Mouse (Mus musculus) intestine, embryonic 15.5 days (tissue): Measurements from ENCODE around the gene Gucy2g. TPM values are rescaled to one million over a fixed set of nuclear protein-coding genes. Genes with fewer than 3 reads are reported as not detected.

Source experiments
- ATAC-seq: fragments of 200-750 bp; cut with Nextera tagmentation; 2 replicates; pipeline ENCODE4 v1.8.0; 2017; ENCODE audit warnings: moderate TSS enrichment, moderate library complexity
- H3K27ac ChIP-seq: fragments of 300-500 bp; sonication (generic); 2 replicates; pipeline ENCODE4 v1.5.1; 2015; ENCODE audit warnings: mild to moderate bottlenecking, inconsistent platforms
- H3K27me3 ChIP-seq: fragments of 300-500 bp; sonication (generic); replicated peaks from 2 replicates; pipeline ENCODE4 v1.6.1; 2015; ENCODE audit warnings: inconsistent platforms
- H3K36me3 ChIP-seq: fragments of 300-500 bp; sonication (generic); 2 replicates; pipeline ENCODE4 v1.6.1; 2015; ENCODE audit warnings: inconsistent platforms
- H3K4me1 ChIP-seq: fragments of 300-500 bp; sonication (generic); replicated peaks from 2 replicates; pipeline ENCODE4 v1.6.1; 2015; ENCODE audit warnings: inconsistent platforms
- H3K4me2 ChIP-seq: fragments of 300-500 bp; sonication (generic); replicated peaks from 2 replicates; pipeline ENCODE4 v1.6.1; 2015; ENCODE audit warnings: mild to moderate bottlenecking, inconsistent platforms
- H3K4me3 ChIP-seq: fragments of 300-500 bp; sonication (generic); replicated peaks from 2 replicates; pipeline ENCODE4 v1.5.1; 2015; ENCODE audit warnings: inconsistent platforms
- H3K9ac ChIP-seq: fragments of 300-500 bp; sonication (generic); 2 replicates; pipeline ENCODE4 v1.6.1; 2015; ENCODE audit warnings: inconsistent platforms
- H3K9me3 ChIP-seq: fragments of 300-500 bp; sonication (generic); 2 replicates; pipeline ENCODE4 v1.6.1; 2016; ENCODE audit warnings: inconsistent platforms
- WGBS: fragments of 180-500 bp; shearing (Covaris S2); methylation state at CpG from one replicate; pipeline ENCODE4 v1.1.7; 2015; 5-methylcytosine and 5-hydroxymethylcytosine counted together
- polyA plus RNA-seq: library from polyadenylated mRNA; unstranded; fragments of >200 nt; fragmentation: Nextera tagmentation; extraction: Ambion mirVana; gene quantifications from 2 replicates; pipeline ENCODE4 v1.2.1, GENCODE M21; 2015

Gucy2g gene
- polyA plus RNA-seq, 1 experiment from 2014 or later, result not detected

GRCm38 (mm10) chr19:55194520-55195170 lies 46.4 kb downstream of the Gucy2g start:
- no peak overlapping the region for H3K9ac ChIP-seq
- H3K27ac ChIP-seq, result peak overlapping the region; percentile 51
- peak; percentile 76 for ATAC-seq
- no peaks in the 10 kb centered on the region for H3K9me3 ChIP-seq
- H3K27me3 ChIP-seq, result no peaks in the 10 kb centered on the region
- H3K4me2 ChIP-seq, result no peak overlapping the region; the same call in 1 of the 2 replicates
- H3K36me3 ChIP-seq, result no peaks in the 10 kb centered on the region
- H3K4me1 ChIP-seq, result 0 out of 2 replicates have a peak, but pooled peaks cover 6% of the 10 kb centered on the region
- no peak overlapping the region for H3K4me3 ChIP-seq
- 41% methylated on average over 7 of the region's 7 CpGs for WGBS

- peak; percentile 31 for ATAC-seq
- no peaks in the 10 kb centered on the region for H3K9me3 ChIP-seq
- no peaks in the 10 kb centered on the region for H3K36me3 ChIP-seq
- no peaks in the 10 kb centered on the region for H3K27me3 ChIP-seq
- no peak overlapping the region for H3K9ac ChIP-seq
- H3K4me1 ChIP-seq, result 0 out of 2 replicates have a peak, but pooled peaks cover 6% of the 10 kb centered on the region
- WGBS, result 63% methylated on average over 11 of the region's 11 CpGs
- peak overlapping the region; percentile 51 for H3K27ac ChIP-seq
- no peak overlapping the region; the same call in 1 of the 2 replicates for H3K4me2 ChIP-seq
- no peak overlapping the region for H3K4me3 ChIP-seq
Measured at GRCm38 (mm10) chr19:55193717-55194394, 47.2 kb downstream of the Gucy2g start.

GRCm38 (mm10) chr19:55192254-55192945 lies 48.6 kb downstream of the Gucy2g start:
- 75% methylated on average over 21 of the region's 21 CpGs for WGBS
- H3K27ac ChIP-seq, result no peak overlapping the region
- H3K36me3 ChIP-seq, result no peaks in the 10 kb centered on the region
- H3K4me2 ChIP-seq, result no peak overlapping the region
- 0 out of 2 replicates have a peak, but pooled peaks cover 6% of the 10 kb centered on the region for H3K4me1 ChIP-seq
- H3K27me3 ChIP-seq, result no peaks in the 10 kb centered on the region
- peak; percentile 78 for ATAC-seq
- no peak overlapping the region for H3K4me3 ChIP-seq
- H3K9me3 ChIP-seq, result no peaks in the 10 kb centered on the region
- H3K9ac ChIP-seq, result no peak overlapping the region

GRCm38 (mm10) chr19:55191596-55191995 lies 49.4 kb downstream of the Gucy2g start:
- no peaks in the 10 kb centered on the region for H3K27me3 ChIP-seq
- WGBS, result 65% methylated on average over 2 of the region's 2 CpGs
- 0 out of 2 replicates have a peak, but pooled peaks cover 6% of the 10 kb centered on the region for H3K4me1 ChIP-seq
- H3K4me2 ChIP-seq, result no peak overlapping the region
- no peak overlapping the region for H3K27ac ChIP-seq
- H3K4me3 ChIP-seq, result no peak overlapping the region
- H3K9ac ChIP-seq, result no peak overlapping the region
- no peaks in the 10 kb centered on the region for H3K36me3 ChIP-seq
- H3K9me3 ChIP-seq, result no peaks in the 10 kb centered on the region
- no peak for ATAC-seq

- Histone ChIP-seq H3K4me3 (no peak overlapping the region), H3K27me3 (no peaks in the 10 kb centered on the region), H3K27ac (no peak overlapping the region), H3K36me3 (no peaks in the 10 kb centered on the region), H3K9ac (no peak overlapping the region), H3K4me1 (0 out of 2 replicates have a peak, but pooled peaks cover 6% of the 10 kb centered on the region), H3K9me3 (no peaks in the 10 kb centered on the region), H3K4me2 (no peak overlapping the region)
- WGBS, result 68% methylated on average over 5 of the region's 5 CpGs
- no peak for ATAC-seq
Measured at GRCm38 (mm10) chr19:55190065-55190464, 51.0 kb downstream of the Gucy2g start.

GRCm38 (mm10) chr19:55185651-55186050 lies 55.4 kb downstream of the Gucy2g start:
- Histone ChIP-seq H3K4me2 (no peak overlapping the region), H3K27ac (no peak overlapping the region), H3K27me3 (no peaks in the 10 kb centered on the region), H3K36me3 (no peaks in the 10 kb centered on the region), H3K9ac (no peak overlapping the region), H3K9me3 (no peaks in the 10 kb centered on the region), H3K4me1 (no peaks in the 10 kb centered on the region), H3K4me3 (no peak overlapping the region)
- ATAC-seq, result no peak
- 54% methylated on average over 3 of the region's 3 CpGs for WGBS

- Histone ChIP-seq H3K9me3 (no peaks in the 10 kb centered on the region), H3K27me3 (no peaks in the 10 kb centered on the region), H3K9ac (no peak overlapping the region), H3K4me1 (no peaks in the 10 kb centered on the region), H3K4me3 (no peak overlapping the region), H3K36me3 (no peaks in the 10 kb centered on the region), H3K27ac (no peak overlapping the region), H3K4me2 (no peak overlapping the region)
- 78% methylated on average over 7 of the region's 7 CpGs for WGBS
- ATAC-seq, result no peak
Measured at GRCm38 (mm10) chr19:55185074-55185473, 56.0 kb downstream of the Gucy2g start.

- Histone ChIP-seq H3K9ac (no peak overlapping the region), H3K4me1 (no peaks in the 10 kb centered on the region), H3K27me3 (no peaks in the 10 kb centered on the region), H3K27ac (no peak overlapping the region), H3K36me3 (no peaks in the 10 kb centered on the region), H3K9me3 (no peaks in the 10 kb centered on the region), H3K4me2 (no peak overlapping the region), H3K4me3 (no peak overlapping the region)
- ATAC-seq, result no peak
- WGBS, result 68% methylated on average over 7 of the region's 7 CpGs
Measured at GRCm38 (mm10) chr19:55184442-55184841, 56.6 kb downstream of the Gucy2g start.

GRCm38 (mm10) chr19:55180433-55180832 lies 60.6 kb downstream of the Gucy2g start, which contains the start of gene Tectb:
TSS of gene Tectb (plus strand) at chr19:55180733.
- WGBS, result 84% methylated on average over 5 of the region's 5 CpGs
- Histone ChIP-seq H3K9ac (no peak within 1 kb of the TSS), H3K4me3 (no peak within 1 kb of the TSS), H3K27ac (no peak within 1 kb of the TSS), H3K27me3 (no peaks in the 10 kb centered on the region), H3K4me1 (no peaks in the 10 kb centered on the region), H3K9me3 (no peaks in the 10 kb centered on the region), H3K4me2 (no peak within 1 kb of the TSS), H3K36me3 (no peaks in the 10 kb centered on the region)
- no peak for ATAC-seq

- ATAC-seq, result no peak
- no peak overlapping the region for H3K27ac ChIP-seq
- no peaks in the 10 kb centered on the region for H3K36me3 ChIP-seq
- no peaks in the 10 kb centered on the region for H3K9me3 ChIP-seq
- H3K27me3 ChIP-seq, result no peaks in the 10 kb centered on the region
- no peaks in the 10 kb centered on the region for H3K4me1 ChIP-seq
- WGBS, result 93% methylated on average over 3 of the region's 3 CpGs
- H3K4me2 ChIP-seq, result no peak overlapping the region
- no peak overlapping the region for H3K4me3 ChIP-seq
- H3K9ac ChIP-seq, result no peak overlapping the region
Measured at GRCm38 (mm10) chr19:55177143-55177542, 63.9 kb downstream of the Gucy2g start.

- WGBS, result 73% methylated on average over 1 of the region's 1 CpGs
- no peak overlapping the region for H3K4me2 ChIP-seq
- no peak overlapping the region for H3K4me3 ChIP-seq
- no peak overlapping the region for H3K27ac ChIP-seq
- no peaks in the 10 kb centered on the region for H3K4me1 ChIP-seq
- no peak for ATAC-seq
- H3K36me3 ChIP-seq, result no peaks in the 10 kb centered on the region
- no peaks in the 10 kb centered on the region for H3K27me3 ChIP-seq
- H3K9ac ChIP-seq, result no peak overlapping the region
- H3K9me3 ChIP-seq, result no peaks in the 10 kb centered on the region
Measured at GRCm38 (mm10) chr19:55171585-55171984, 69.5 kb downstream of the Gucy2g start.

- Histone ChIP-seq H3K4me1 (no peaks in the 10 kb centered on the region), H3K36me3 (no peaks in the 10 kb centered on the region), H3K27me3 (no peaks in the 10 kb centered on the region), H3K4me2 (no peak overlapping the region), H3K9ac (no peak overlapping the region), H3K27ac (no peak overlapping the region), H3K4me3 (no peak overlapping the region), H3K9me3 (no peaks in the 10 kb centered on the region)
- ATAC-seq, result no peak
Measured at GRCm38 (mm10) chr19:55170399-55170798, 70.6 kb downstream of the Gucy2g start.
